Mouse (Mus musculus) CH12.LX (cell line): ENCODE measurements around the gene Fancc. TPM values are rescaled to one million over a fixed set of nuclear protein-coding genes. Genes with fewer than 3 reads are reported as not detected.

Source experiments
- DNase-seq: peaks from one replicate; pipeline ENCODE4 v3.0.0-alpha.2; 2013; ENCODE audit errors: extremely low read depth
- H3K27ac ChIP-seq: 2 replicates; pipeline ENCODE4 v1.5.1; 2012; ENCODE audit warnings: low read depth, mild to moderate bottlenecking, control low read depth, moderate library complexity; ENCODE audit not compliant: insufficient read depth
- H3K27me3 ChIP-seq: replicated peaks from 2 replicates; pipeline ENCODE3; 2012; ENCODE audit warnings: inconsistent platforms
- H3K36me3 ChIP-seq, 2 experiments: replicated peaks in 1 of 2; 2 replicates each; pipeline versions ENCODE3 to v1.6.1; 2012; ENCODE audit warnings: inconsistent platforms in 1 of 2, low read length in 1 of 2, mild to moderate bottlenecking in 1 of 2, mixed read lengths in 1 of 2, moderate library complexity in 1 of 2; ENCODE audit not compliant: control insufficient read depth in 1 of 2, insufficient read depth in 1 of 2
- H3K4me1 ChIP-seq, 2 experiments: 2 replicates each; pipeline ENCODE4 v1.6.1; 2012; ENCODE audit warnings: inconsistent platforms in 1 of 2, moderate library complexity in 1 of 2; ENCODE audit not compliant: insufficient read depth in 2 of 2, control insufficient read depth in 1 of 2
- H3K4me2 ChIP-seq: 2 replicates; pipeline ENCODE4 v1.6.1; 2012; ENCODE audit warnings: low read depth, mild to moderate bottlenecking, control low read depth; ENCODE audit not compliant: poor library complexity, insufficient read depth, severe bottlenecking
- H3K4me3 ChIP-seq, 3 experiments: fragments of 150-350 bp in 1 of 3; sonication (generic) in 1 of 3; replicated peaks in 1 of 3; 2 replicates each; pipeline versions ENCODE3 to v1.5.1; 2011 to 2012; ENCODE audit warnings: low read depth in 2 of 3, low read length in 2 of 3, mild to moderate bottlenecking in 2 of 3, moderate library complexity in 2 of 3, control low read depth in 1 of 3, improper control_type of control experiment in 1 of 3, inconsistent platforms in 1 of 3, mixed read lengths in 1 of 3; ENCODE audit not compliant: poor library complexity in 1 of 3
- H3K79me2 ChIP-seq: replicated peaks from 2 replicates; pipeline ENCODE4 v1.6.1; 2012; ENCODE audit warnings: mild to moderate bottlenecking, moderate library complexity; ENCODE audit not compliant: control insufficient read depth, poor library complexity, insufficient read depth, severe bottlenecking; ENCODE audit errors: extremely low read depth
- H3K9ac ChIP-seq: 2 replicates; pipeline ENCODE4 v1.6.1; 2012; ENCODE audit warnings: low read depth, mild to moderate bottlenecking, control low read depth, moderate library complexity; ENCODE audit not compliant: insufficient read depth
- H3K9me3 ChIP-seq: replicated peaks from 2 replicates; pipeline ENCODE3; 2012; ENCODE audit warnings: low read length, inconsistent platforms, mixed read lengths
- BHLHE40 ChIP-seq: IDR thresholded peaks from 2 replicates; pipeline ENCODE4 v1.6.1; 2011; ENCODE audit warnings: mild to moderate bottlenecking, low read depth, low read length, improper control_type of control experiment
- CHD2 ChIP-seq: IDR thresholded peaks from 2 replicates; pipeline ENCODE4 v1.6.1; 2011; ENCODE audit warnings: low read length, improper control_type of control experiment
- E2F4 ChIP-seq: IDR thresholded peaks from 2 replicates; pipeline ENCODE4 v1.6.1; 2011; ENCODE audit warnings: low read depth, low read length, improper control_type of control experiment; ENCODE audit not compliant: insufficient replicate concordance
- ELF1 ChIP-seq: IDR thresholded peaks from 2 replicates; pipeline ENCODE4 v1.6.1; 2014; ENCODE audit warnings: low read depth, mild to moderate bottlenecking, inconsistent platforms, low read length, improper control_type of control experiment
- EP300 ChIP-seq: IDR thresholded peaks from 2 replicates; pipeline ENCODE4 v1.6.1; 2011; ENCODE audit warnings: low read length, improper control_type of control experiment
- MAX ChIP-seq: IDR thresholded peaks from 2 replicates; pipeline ENCODE4 v1.6.1; 2011; ENCODE audit warnings: low read length, improper control_type of control experiment
- MAZ ChIP-seq: IDR thresholded peaks from 2 replicates; pipeline ENCODE4 v1.6.1; 2012; ENCODE audit warnings: low read depth, mild to moderate bottlenecking, inconsistent platforms, low read length, improper control_type of control experiment, moderate library complexity
- MYC ChIP-seq: IDR thresholded peaks from 2 replicates; pipeline ENCODE4 v1.6.1; 2011; ENCODE audit warnings: low read depth, mild to moderate bottlenecking, improper control_type of control experiment, low read length
- NRF1 ChIP-seq: IDR thresholded peaks from 2 replicates; pipeline ENCODE4 v1.6.1; 2014; ENCODE audit warnings: low read depth, mild to moderate bottlenecking, inconsistent platforms, low read length, improper control_type of control experiment, moderate library complexity
- POLR2A ChIP-seq: IDR thresholded peaks from 2 replicates; pipeline ENCODE4 v1.6.1; 2011; ENCODE audit warnings: low read depth, mild to moderate bottlenecking, improper control_type of control experiment, low read length
- POLR2AphosphoS2 ChIP-seq: IDR thresholded peaks from 2 replicates; pipeline ENCODE4 v1.6.1; 2011; ENCODE audit warnings: low read depth, low read length, improper control_type of control experiment
- RCOR1 ChIP-seq: conservative IDR thresholded peaks from 2 replicates; pipeline ENCODE4 v1.6.1; 2012; ENCODE audit warnings: low read depth, mild to moderate bottlenecking, inconsistent platforms, low read length, improper control_type of control experiment
- SIN3A ChIP-seq: IDR thresholded peaks from 2 replicates; pipeline ENCODE4 v1.6.1; 2012; ENCODE audit warnings: low read length, improper control_type of control experiment, inconsistent platforms
- TBP ChIP-seq: conservative IDR thresholded peaks from 2 replicates; pipeline ENCODE4 v1.6.1; 2011; ENCODE audit warnings: low read depth, low read length, improper control_type of control experiment
- TCF12 ChIP-seq: IDR thresholded peaks from 2 replicates; pipeline ENCODE4 v1.6.1; 2014; ENCODE audit warnings: low read depth, mild to moderate bottlenecking, inconsistent platforms, low read length, improper control_type of control experiment
- UBTF ChIP-seq: IDR thresholded peaks from 2 replicates; pipeline ENCODE4 v1.6.1; 2012; ENCODE audit warnings: low read depth, mild to moderate bottlenecking, inconsistent platforms, low read length, improper control_type of control experiment, moderate library complexity
- USF1 ChIP-seq: IDR thresholded peaks from 2 replicates; pipeline ENCODE4 v1.6.1; 2014; ENCODE audit warnings: low read depth, mild to moderate bottlenecking, inconsistent platforms, low read length, improper control_type of control experiment
- USF2 ChIP-seq: conservative IDR thresholded peaks from 2 replicates; pipeline ENCODE4 v1.6.1; 2011; ENCODE audit warnings: low read depth, low read length, improper control_type of control experiment
- ZMIZ1 ChIP-seq: IDR thresholded peaks from 2 replicates; pipeline ENCODE4 v1.6.1; 2012; ENCODE audit warnings: low read depth, mild to moderate bottlenecking, inconsistent platforms, low read length, improper control_type of control experiment
- dilution Hi-C: fragments of 300-500 bp; cut with MboI; formaldehyde crosslinking; loops from 2 replicates; pipeline ENCODE4 v1.14.3; 2020; ENCODE audit warnings: low sequenced_read_pairs; ENCODE audit not compliant: extremely low pct_unique_long_range_greater_than_20kb, extremely low pct_ligation_motif_present
- in situ Hi-C: fragments of 300-500 bp; cut with MboI; formaldehyde crosslinking; loops from 3 replicates; pipeline ENCODE4 v1.14.3; 2019; ENCODE audit warnings: low sequenced_read_pairs, low pct_ligation_motif_present, low pct_unique_long_range_greater_than_20kb, mixed read lengths
- polyA plus RNA-seq: library from polyadenylated mRNA; unstranded; fragments of >175 nt; gene quantifications from 2 replicates; pipeline ENCODE4 v1.2.1, GENCODE M21; 2012; ENCODE audit warnings: low read depth; ENCODE audit not compliant: insufficient read length
- total RNA-seq, 2 experiments: library from RNA; depleted of rRNA; stranded (reverse); fragments of 300-350 nt in 1 of 2; fragments of >200 nt in 1 of 2; gene quantifications; 2 replicates each; pipeline ENCODE4 v1.2.3; 2012 to 2014

The Fancc gene
- total and polyA plus RNA-seq, 3 experiments, result 8.2 to 12.4 (median 8.7) TPM

DNA sequence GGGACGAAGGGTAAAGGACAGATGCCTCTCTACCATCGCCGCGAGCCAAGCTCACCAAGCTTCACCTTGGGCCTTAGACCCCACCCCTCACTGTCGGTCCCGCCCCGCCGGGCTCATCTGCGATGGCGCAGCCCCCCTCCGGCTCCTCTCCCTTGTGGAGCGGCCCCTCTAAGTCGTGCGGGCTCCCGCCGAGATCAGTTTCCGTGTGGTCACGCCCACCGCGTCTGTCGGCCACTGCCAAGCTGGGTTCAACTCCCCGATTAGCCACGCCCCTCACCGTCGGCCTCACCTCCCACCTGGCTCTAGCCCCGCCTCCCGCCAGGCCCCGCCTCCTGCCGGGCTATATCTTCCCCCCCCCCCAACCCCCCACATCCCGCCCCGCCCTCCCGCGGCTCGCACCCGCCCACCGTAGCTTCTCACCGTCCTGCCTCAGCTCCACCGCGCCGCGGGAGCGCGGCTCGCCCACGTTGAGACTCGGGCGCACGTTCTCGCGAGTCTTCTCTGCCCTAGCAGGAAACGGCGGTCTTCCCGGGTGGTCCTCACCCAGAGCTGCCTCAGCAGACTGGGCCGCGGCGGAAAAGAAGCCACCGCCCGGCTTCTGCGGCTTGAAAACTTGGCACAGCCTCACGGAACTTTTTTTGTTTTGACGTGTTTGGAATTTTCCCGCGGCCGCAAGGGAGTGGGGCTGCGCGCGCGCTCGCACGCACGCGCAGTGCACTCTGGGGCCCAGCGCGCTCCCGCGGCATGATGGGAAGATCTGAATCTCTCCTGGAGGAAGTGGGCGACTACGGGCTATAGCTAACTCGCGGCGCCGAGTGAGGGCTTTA, 65.8 kb downstream of the Fancc start (continued):
- TF ChIP-seq TBP (peak; percentile 84), MYC (0 out of 2 replicates have a peak, but pooled peaks have one; percentile 41), POLR2AphosphoS2 (peak; percentile 88), RCOR1 (peak; percentile 74; the same call in 1 of the 2 replicates), SIN3A (peak; percentile 70), MAZ (peak; percentile 46; the same call in 1 of the 2 replicates), E2F4 (peak; percentile 86; the same call in 1 of the 2 replicates), ZMIZ1 (peak; percentile 91; the same call in 1 of the 2 replicates), EP300 (0 out of 2 replicates have a peak, but pooled peaks have one; percentile 16)
- TF ChIP-seq, all 38 proteins: peak for 26

DNA sequence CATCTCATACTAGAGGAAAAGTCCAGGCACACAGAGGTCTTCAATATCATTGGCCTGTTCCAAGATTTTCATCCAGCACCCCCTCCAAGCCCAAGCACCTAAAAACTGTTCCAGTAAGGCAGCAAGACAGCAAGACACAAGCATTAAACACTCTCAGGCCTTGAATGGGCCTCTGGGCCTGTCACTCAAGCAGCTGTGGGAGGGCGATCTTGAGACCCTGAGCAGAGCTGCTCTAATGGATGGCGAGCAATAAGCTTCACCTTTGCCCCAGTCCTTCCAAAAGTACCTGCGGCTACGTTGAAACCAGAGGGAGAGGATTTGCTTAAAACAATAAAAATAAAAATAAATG, 66.4 kb downstream of the Fancc start:
- H3K9ac ChIP-seq, result peak overlapping the region; percentile 54
- peak; percentile 67 for DNase-seq
- in situ Hi-C loops, result no loop called here
- TF ChIP-seq UBTF (0 out of 2 replicates have a peak, but pooled peaks have one; percentile 7), TCF12 (no peak), ELF1 (no peak)
- H3K27me3 ChIP-seq, result no peaks in the 10 kb centered on the region
- H3K4me2 ChIP-seq, result peak overlapping the region; percentile 65
- no peaks in the 10 kb centered on the region for H3K9me3 ChIP-seq
- dilution Hi-C loops, result no loop called here
- H3K4me3 ChIP-seq, result peak overlapping the region; percentile 45 to 65 (median 57)
- H3K4me1 ChIP-seq, result peaks cover 12 to 27% of the 10 kb centered on the region in 2 experiments; a peak in 3 of 4 replicates
- no peaks in the 10 kb centered on the region for H3K36me3 ChIP-seq
- peaks cover 2% of the 10 kb centered on the region; the same call in 1 of the 2 replicates for H3K79me2 ChIP-seq
- H3K27ac ChIP-seq, result peak overlapping the region; percentile 12

DNA sequence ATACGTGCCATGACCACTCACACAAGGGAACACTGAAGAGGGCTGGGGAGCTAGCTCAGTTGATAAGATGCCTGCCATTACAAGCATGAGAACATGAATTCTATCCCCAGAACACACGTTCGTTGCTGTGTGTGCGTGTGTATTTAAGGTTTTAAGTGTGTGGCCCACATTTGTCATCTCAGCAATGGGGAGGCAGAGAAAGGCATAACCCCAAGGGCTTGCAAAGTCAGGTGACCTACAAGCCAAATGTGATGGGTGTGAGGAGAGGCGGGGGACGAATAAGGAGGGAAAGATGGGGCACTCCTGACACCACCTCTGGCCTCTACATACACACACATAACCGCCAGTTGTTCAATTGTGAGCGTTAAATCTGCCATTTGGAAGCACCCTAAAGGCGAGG, 66.9 kb downstream of the Fancc start:
- H3K4me3 ChIP-seq, result peak overlapping the region; percentile 45 to 65 (median 57)
- in situ Hi-C loops (no loop called here), dilution Hi-C loops (no loop called here)
- H3K27ac ChIP-seq, result peak overlapping the region; percentile 12
- DNase-seq, result peak; percentile 19
- no peaks in the 10 kb centered on the region for H3K9me3 ChIP-seq
- peaks cover 2% of the 10 kb centered on the region; the same call in 1 of the 2 replicates for H3K79me2 ChIP-seq
- peak overlapping the region; percentile 54 for H3K9ac ChIP-seq
- TF ChIP-seq MAX (no peak), USF1 (peak; percentile 58), MYC (no peak), E2F4 (no peak), CHD2 (no peak), NRF1 (no peak), USF2 (no peak), POLR2A (no peak), BHLHE40 (peak; percentile 55)
- no peaks in the 10 kb centered on the region for H3K36me3 ChIP-seq
- H3K4me2 ChIP-seq, result peak overlapping the region; percentile 65
- no peaks in the 10 kb centered on the region for H3K27me3 ChIP-seq
- peaks cover 9 to 23% of the 10 kb centered on the region in 2 experiments; a peak in 3 of 4 replicates for H3K4me1 ChIP-seq
